Mouse (Mus musculus): ENCODE measurements around the gene Best1. TPM values are rescaled to one million over a fixed set of nuclear protein-coding genes. Genes with fewer than 3 reads are reported as not detected.

Gene Best1
- polyA plus RNA-seq, 1 experiment from 2014 or later, result 0.61 TPM

GRCm38 (mm10) chr19:9954055-9954810 lies 47.2 kb downstream of the Best1 start:
- Histone ChIP-seq H3K36me3 (ENCODE audit: control insufficient read depth, insufficient read depth) (no peaks in the 10 kb centered on the region), H3K27me3 (replicated peaks; ENCODE audit: control insufficient read depth, insufficient read depth, low read length) (no peaks in the 10 kb centered on the region), H3K4me2 (replicated peaks; ENCODE audit: low read depth) (peak overlapping the region; percentile 25), H3K9me3 (ENCODE audit: control insufficient read depth) (no peaks in the 10 kb centered on the region), H3K27ac (ENCODE audit: low read depth, low read length) (peak overlapping the region; percentile 90), H3K4me3 (ENCODE audit: low read depth, low read length) (peak overlapping the region; percentile 2; the same call in 1 of the 2 replicates), H3K9ac (ENCODE audit: low read depth, low read length) (peak overlapping the region; percentile 27), H3K4me1 (replicated peaks; ENCODE audit: control insufficient read depth, insufficient read depth, low read length) (peaks cover 9% of the 10 kb centered on the region; the same call in 1 of the 2 replicates)
- 16% methylated on average over 7 of the region's 7 CpGs for WGBS
- peak; percentile 52 for TF ChIP-seq CTCF (IDR thresholded peaks at IDR 0.05; ENCODE audit: low read depth)
- peak; percentile 76 for ATAC-seq

DNA sequence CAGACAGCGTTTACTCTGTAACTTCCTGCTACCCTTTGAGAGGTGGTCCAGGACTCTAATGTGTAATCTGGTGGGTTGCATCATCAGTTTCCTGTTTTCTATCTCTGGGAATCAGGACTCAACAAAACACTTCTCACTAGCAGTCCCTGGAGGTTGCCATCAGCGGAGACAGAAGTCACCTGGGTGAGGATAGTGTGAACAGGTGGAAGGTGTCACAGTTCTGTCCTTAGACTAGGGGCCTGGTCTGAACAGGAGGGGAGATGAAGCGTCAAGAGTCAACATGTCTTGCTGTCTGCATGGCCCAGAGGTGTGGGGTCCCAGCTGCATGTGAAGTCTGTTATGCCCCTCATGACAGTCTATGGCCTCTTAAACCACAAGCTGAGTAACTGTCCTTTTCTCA lies 48.5 kb downstream of the Best1 start:
- WGBS, result 74% methylated on average over 3 of the region's 3 CpGs
- Histone ChIP-seq H3K27ac (ENCODE audit: low read depth, low read length) (no peak overlapping the region), H3K36me3 (ENCODE audit: control insufficient read depth, insufficient read depth) (no peaks in the 10 kb centered on the region), H3K9me3 (ENCODE audit: control insufficient read depth) (no peaks in the 10 kb centered on the region), H3K4me3 (ENCODE audit: low read depth, low read length) (no peak overlapping the region), H3K9ac (ENCODE audit: low read depth, low read length) (no peak overlapping the region), H3K4me1 (replicated peaks; ENCODE audit: control insufficient read depth, insufficient read depth, low read length) (peaks cover 9% of the 10 kb centered on the region; the same call in 1 of the 2 replicates), H3K27me3 (replicated peaks; ENCODE audit: control insufficient read depth, insufficient read depth, low read length) (no peaks in the 10 kb centered on the region), H3K4me2 (replicated peaks; ENCODE audit: low read depth) (no peak overlapping the region)
- TF ChIP-seq CTCF (IDR thresholded peaks at IDR 0.05; ENCODE audit: low read depth), result no peak
- ATAC-seq, result no peak

DNA sequence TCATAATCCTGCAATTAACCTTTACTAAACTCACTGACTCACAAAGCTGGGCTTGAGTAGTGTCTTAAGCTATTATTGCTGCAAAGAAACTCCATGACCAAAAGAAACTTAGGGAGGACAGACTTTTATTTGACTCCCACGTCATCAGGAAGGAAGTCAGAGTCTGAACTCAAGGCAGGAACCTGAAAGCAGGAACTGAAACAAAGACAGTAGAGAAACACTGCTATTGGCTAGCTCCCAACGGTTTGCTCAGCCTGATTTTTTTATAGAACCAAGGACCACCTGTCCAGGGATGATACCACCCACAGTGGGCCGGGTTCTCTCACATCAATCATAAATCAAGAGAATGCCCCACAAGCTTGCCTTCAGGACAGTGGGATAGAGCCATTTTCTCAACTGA lies 49.0 kb downstream of the Best1 start:
- Histone ChIP-seq H3K36me3 (ENCODE audit: control insufficient read depth, insufficient read depth) (no peaks in the 10 kb centered on the region), H3K27me3 (replicated peaks; ENCODE audit: control insufficient read depth, insufficient read depth, low read length) (no peaks in the 10 kb centered on the region), H3K4me2 (replicated peaks; ENCODE audit: low read depth) (no peak overlapping the region), H3K9ac (ENCODE audit: low read depth, low read length) (no peak overlapping the region), H3K4me3 (ENCODE audit: low read depth, low read length) (no peak overlapping the region), H3K4me1 (replicated peaks; ENCODE audit: control insufficient read depth, insufficient read depth, low read length) (peaks cover 9% of the 10 kb centered on the region; the same call in 1 of the 2 replicates), H3K9me3 (ENCODE audit: control insufficient read depth) (no peaks in the 10 kb centered on the region), H3K27ac (ENCODE audit: low read depth, low read length) (no peak overlapping the region)
- no peak for TF ChIP-seq CTCF (IDR thresholded peaks at IDR 0.05; ENCODE audit: low read depth)
- WGBS, result 75% methylated on average over 3 of the region's 3 CpGs
- ATAC-seq, result no peak

GRCm38 (mm10) chr19:9946986-9947385 lies 54.4 kb downstream of the Best1 start:
- no peak for ATAC-seq
- H3K27me3 ChIP-seq (replicated peaks; ENCODE audit: control insufficient read depth, insufficient read depth, low read length), result no peaks in the 10 kb centered on the region
- WGBS, result 69% methylated on average over 3 of the region's 3 CpGs
- H3K4me1 ChIP-seq (replicated peaks; ENCODE audit: control insufficient read depth, insufficient read depth, low read length), result no peaks in the 10 kb centered on the region
- no peak overlapping the region for H3K4me3 ChIP-seq (ENCODE audit: low read depth, low read length)
- no peaks in the 10 kb centered on the region for H3K36me3 ChIP-seq (ENCODE audit: control insufficient read depth, insufficient read depth)
- no peaks in the 10 kb centered on the region for H3K9me3 ChIP-seq (ENCODE audit: control insufficient read depth)
- no peak for TF ChIP-seq CTCF (IDR thresholded peaks at IDR 0.05; ENCODE audit: low read depth)
- H3K9ac ChIP-seq (ENCODE audit: low read depth, low read length), result no peak overlapping the region
- no peak overlapping the region for H3K4me2 ChIP-seq (replicated peaks; ENCODE audit: low read depth)
- no peak overlapping the region for H3K27ac ChIP-seq (ENCODE audit: low read depth, low read length)

- 81% methylated on average over 8 of the region's 8 CpGs for WGBS
- H3K9me3 ChIP-seq (ENCODE audit: control insufficient read depth), result no peaks in the 10 kb centered on the region
- H3K27ac ChIP-seq (ENCODE audit: low read depth, low read length), result no peak overlapping the region
- no peak overlapping the region for H3K4me3 ChIP-seq (ENCODE audit: low read depth, low read length)
- H3K9ac ChIP-seq (ENCODE audit: low read depth, low read length), result no peak overlapping the region
- TF ChIP-seq CTCF (IDR thresholded peaks at IDR 0.05; ENCODE audit: low read depth), result no peak
- no peaks in the 10 kb centered on the region for H3K36me3 ChIP-seq (ENCODE audit: control insufficient read depth, insufficient read depth)
- H3K4me1 ChIP-seq (replicated peaks; ENCODE audit: control insufficient read depth, insufficient read depth, low read length), result no peaks in the 10 kb centered on the region; the same call in none of the 2 replicates
- no peak overlapping the region for H3K4me2 ChIP-seq (replicated peaks; ENCODE audit: low read depth)
- ATAC-seq, result peak; percentile 50; the same call in 1 of the 2 replicates
- H3K27me3 ChIP-seq (replicated peaks; ENCODE audit: control insufficient read depth, insufficient read depth, low read length), result no peaks in the 10 kb centered on the region
Measured at GRCm38 (mm10) chr19:9945800-9946564, 55.5 kb downstream of the Best1 start.

Measured in intestine, postnatal 0 days (tissue).